Mouse (Mus musculus) lung, embryonic 16.5 days (tissue): ENCODE measurements around the gene Cyp17a1. TPM values are rescaled to one million over a fixed set of nuclear protein-coding genes. Genes with fewer than 3 reads are reported as not detected.

Experiments used
- ATAC-seq: fragments of 200-750 bp; cut with Nextera tagmentation; 2 replicates; pipeline ENCODE4 v1.8.0; 2017; ENCODE audit warnings: low read depth, mild to moderate bottlenecking, moderate library complexity
- H3K27ac ChIP-seq: fragments of 300-500 bp; sonication (generic); 2 replicates; pipeline ENCODE4 v1.5.1; 2014; ENCODE audit warnings: mild to moderate bottlenecking, control low read depth, low read length
- H3K27me3 ChIP-seq: fragments of 300-500 bp; sonication (generic); 2 replicates; pipeline ENCODE4 v1.6.1; 2014; ENCODE audit warnings: low read depth, low read length, mixed read lengths; ENCODE audit not compliant: control insufficient read depth, insufficient read depth
- H3K36me3 ChIP-seq: fragments of 300-500 bp; sonication (generic); 2 replicates; pipeline ENCODE4 v1.6.1; 2014; ENCODE audit warnings: low read length; ENCODE audit not compliant: control insufficient read depth, insufficient read depth
- H3K4me1 ChIP-seq: fragments of 300-500 bp; sonication (generic); replicated peaks from 2 replicates; pipeline ENCODE4 v1.6.1; 2014; ENCODE audit warnings: low read length, mixed read lengths; ENCODE audit not compliant: control insufficient read depth, insufficient read depth
- H3K4me2 ChIP-seq: fragments of 300-500 bp; sonication (generic); 2 replicates; pipeline ENCODE4 v1.6.1; 2014; ENCODE audit warnings: low read depth, low read length, control low read depth
- H3K4me3 ChIP-seq: fragments of 300-500 bp; sonication (generic); 2 replicates; pipeline ENCODE4 v1.5.1; 2014; ENCODE audit warnings: mild to moderate bottlenecking, low read length, control low read depth
- H3K9ac ChIP-seq: fragments of 300-500 bp; sonication (generic); 2 replicates; pipeline ENCODE4 v1.6.1; 2014; ENCODE audit warnings: low read length, control low read depth
- H3K9me3 ChIP-seq: fragments of 300-500 bp; sonication (generic); 2 replicates; pipeline ENCODE4 v1.6.1; 2016; ENCODE audit warnings: low read length; ENCODE audit not compliant: control insufficient read depth
- WGBS: fragments of 180-500 bp; shearing (Covaris S2); extraction: QIAGEN DNeasy Blood & Tissue Kit; methylation state at CpG from one replicate; pipeline ENCODE4 v1.1.7; 2014; 5-methylcytosine and 5-hydroxymethylcytosine counted together
- polyA plus RNA-seq: library from polyadenylated mRNA; unstranded; fragments of >200 nt; fragmentation: Nextera tagmentation; extraction: Ambion mirVana; gene quantifications from 2 replicates; pipeline ENCODE4 v1.2.1, GENCODE M21; 2015

The Cyp17a1 gene
- polyA plus RNA-seq, 1 experiment from 2014 or later: 0.09 TPM

- Histone ChIP-seq H3K4me3 (no peak overlapping the region), H3K27me3 (no peaks in the 10 kb centered on the region), H3K4me1 (peaks cover 46% of the 10 kb centered on the region), H3K9ac (no peak overlapping the region), H3K4me2 (no peak overlapping the region), H3K9me3 (no peaks in the 10 kb centered on the region), H3K27ac (no peak overlapping the region), H3K36me3 (no peaks in the 10 kb centered on the region)
- no peak for ATAC-seq
- 72% methylated on average over 8 of the region's 8 CpGs for WGBS
Observed at GRCm38 (mm10) chr19:46617361-46617760, 55.6 kb downstream of the Cyp17a1 start.

Other genes starting within 250 kb of the Cyp17a1 start
- 22.4 and 24.9 TPM in 2 replicates for gene Trim8, start 171.5 kb downstream of the Cyp17a1 start, polyA plus RNA-seq
- 113 and 118 TPM in 2 replicates for gene Arl3, start 100.0 kb downstream of the Cyp17a1 start, polyA plus RNA-seq
- 24.6 and 28.4 TPM in 2 replicates for gene Sfxn2, start 99.8 kb downstream of the Cyp17a1 start, polyA plus RNA-seq
- 43.9 and 44.0 TPM in 2 replicates for gene Wbp1l, start 74.1 kb downstream of the Cyp17a1 start, polyA plus RNA-seq
- 15.9 and 16.3 TPM in 2 replicates for gene Borcs7, start 16.7 kb upstream of the Cyp17a1 start, polyA plus RNA-seq
- 34.8 and 35.1 TPM in 2 replicates for gene As3mt, start 34.3 kb upstream of the Cyp17a1 start, polyA plus RNA-seq
- 2.5 and 2.6 TPM in 2 replicates for gene Cnnm2, start 88.4 kb upstream of the Cyp17a1 start, polyA plus RNA-seq